Mouse (Mus musculus): ENCODE measurements around the gene Fkbp14.

Fkbp14 gene

DNA sequence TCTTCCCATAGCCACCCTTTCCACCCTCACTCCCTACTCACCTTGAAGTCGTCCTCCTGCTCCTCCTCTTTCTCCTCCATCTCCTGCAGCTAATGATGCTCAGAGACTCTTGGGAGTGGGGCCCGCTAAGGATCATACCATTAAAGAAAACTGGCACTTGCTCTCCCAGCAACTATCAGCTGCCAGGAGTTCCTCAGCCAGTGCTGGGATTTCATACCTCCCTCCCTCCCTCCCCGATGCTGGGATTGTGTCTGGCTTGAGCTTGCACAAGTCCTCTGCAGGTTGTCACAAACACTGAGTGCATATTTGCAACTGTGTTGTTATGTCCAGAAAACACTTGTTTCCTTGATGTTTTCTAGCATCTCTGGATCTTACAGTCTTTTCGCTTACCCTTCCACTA is at the start of gene Fkbp14:
Fkbp14 (minus strand) TSS at position 101 of the 400 bp plus-strand sequence.
- no peak for DNase-seq (ENCODE audit: low spot score in 2 of 2)

DNA sequence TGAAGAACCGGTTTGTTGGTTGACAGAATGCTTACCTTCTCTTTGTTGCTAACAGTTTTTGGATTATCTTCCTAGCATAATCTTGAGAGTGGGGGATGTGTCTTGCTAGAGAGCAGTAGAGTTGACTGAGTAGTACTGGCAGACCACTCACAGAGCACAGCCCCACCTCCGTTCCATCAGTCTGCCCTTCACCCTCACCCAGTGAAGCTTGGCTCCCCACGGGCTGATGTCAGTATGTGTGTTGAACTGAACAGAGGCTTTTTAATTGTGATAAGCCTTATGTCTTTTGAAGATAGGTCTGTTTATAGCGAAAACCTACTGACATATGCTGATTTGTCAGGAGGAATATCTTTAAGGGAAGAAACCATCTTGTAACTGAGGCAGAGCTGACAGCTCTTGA is 46.1 kb upstream of the Fkbp14 start:
- DNase-seq (ENCODE audit: low spot score in 2 of 2), result no peak

DNA sequence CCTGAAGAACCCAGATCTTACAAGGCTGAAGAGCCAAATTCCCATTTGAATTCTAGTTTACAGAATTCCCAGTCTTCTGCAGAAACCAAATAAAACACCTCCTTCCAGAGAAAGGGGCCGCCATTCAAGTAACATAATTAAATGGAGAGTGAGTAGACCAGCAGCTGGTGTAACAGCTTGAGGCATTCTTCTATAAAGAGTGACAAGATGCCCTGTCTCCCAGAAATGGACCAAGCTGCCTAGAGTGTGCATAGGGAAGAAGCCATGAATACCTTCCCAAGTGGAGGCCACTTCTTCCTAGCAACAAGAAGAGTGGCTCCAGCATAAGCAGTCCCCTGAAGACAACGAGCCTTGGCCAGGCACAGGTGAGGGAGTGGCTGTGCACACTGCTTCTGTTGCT is 44.8 kb upstream of the Fkbp14 start:
- DNase-seq (ENCODE audit: low spot score in 2 of 2), result no peak

DNA sequence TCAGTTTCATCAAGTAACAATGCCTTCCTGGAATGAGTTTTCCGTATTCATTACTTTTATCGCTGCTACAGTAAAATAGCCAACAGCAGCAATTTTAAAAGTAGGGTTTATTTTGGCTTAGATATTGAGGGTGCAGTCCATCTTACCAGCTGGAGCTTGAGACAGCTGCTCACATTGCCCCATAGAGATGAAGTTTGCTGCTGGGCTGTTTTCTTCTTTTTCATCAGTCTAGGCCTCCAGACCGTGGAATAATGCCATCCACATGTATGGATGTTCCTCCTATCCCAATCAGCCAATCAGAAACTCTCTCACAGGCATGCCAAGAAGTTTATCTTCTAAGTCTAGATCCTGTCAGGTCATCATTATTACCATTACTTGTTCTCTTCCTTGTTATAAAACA is 42.8 kb upstream of the Fkbp14 start:
- no peak for DNase-seq (ENCODE audit: low spot score in 2 of 2)

DNA sequence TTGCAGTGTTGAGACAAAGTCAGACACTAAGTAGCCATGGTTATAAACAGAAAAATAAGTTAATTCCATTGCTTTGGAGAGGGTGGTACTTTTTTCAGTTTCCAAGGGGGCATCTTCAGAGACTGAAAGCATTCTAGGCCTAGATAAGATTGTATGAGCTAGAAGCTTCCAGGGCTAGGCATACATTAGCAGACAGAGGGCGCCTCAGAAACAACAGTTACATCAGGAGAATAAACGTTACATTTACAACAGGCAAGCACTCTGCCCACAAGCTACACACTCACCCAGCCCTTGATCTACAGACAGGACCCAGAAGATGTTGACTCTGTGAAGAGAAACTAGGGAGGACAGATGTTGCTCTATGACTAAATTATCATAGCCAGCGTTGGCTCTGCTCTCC is 34.4 kb upstream of the Fkbp14 start:
- no peak for DNase-seq (ENCODE audit: low spot score in 2 of 2)

GRCm38 (mm10) chr6:54629734-54630133 is 32.6 kb upstream of the Fkbp14 start:
- DNase-seq (ENCODE audit: low spot score in 2 of 2), result no peak

- DNase-seq (ENCODE audit: low spot score in 2 of 2), result no peak
Observed at GRCm38 (mm10) chr6:54628381-54628780, 31.3 kb upstream of the Fkbp14 start.

DNA sequence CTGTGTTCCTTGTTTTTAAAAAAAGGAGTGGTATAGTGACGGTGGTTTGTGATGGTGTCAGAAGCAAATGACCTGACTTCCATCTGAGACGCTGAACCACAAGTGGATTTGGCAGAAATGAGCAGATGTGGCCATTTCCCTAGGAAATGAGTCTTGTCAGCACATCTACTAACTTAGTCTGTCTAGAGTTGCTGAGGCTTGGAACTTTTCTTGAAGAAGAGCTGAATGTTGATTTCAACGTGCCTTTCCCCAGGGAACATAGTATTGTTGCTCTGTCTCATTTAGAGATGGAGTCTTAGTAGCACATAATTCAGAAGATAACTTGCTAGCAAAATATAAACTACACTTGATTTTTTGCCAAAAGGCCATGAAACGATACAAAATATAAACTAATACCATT is 23.2 kb upstream of the Fkbp14 start:
- DNase-seq (ENCODE audit: low spot score in 2 of 2), result no peak

GRCm38 (mm10) chr6:54619530-54619929 is 22.4 kb upstream of the Fkbp14 start:
- DNase-seq (ENCODE audit: low spot score in 2 of 2), result no peak

DNA sequence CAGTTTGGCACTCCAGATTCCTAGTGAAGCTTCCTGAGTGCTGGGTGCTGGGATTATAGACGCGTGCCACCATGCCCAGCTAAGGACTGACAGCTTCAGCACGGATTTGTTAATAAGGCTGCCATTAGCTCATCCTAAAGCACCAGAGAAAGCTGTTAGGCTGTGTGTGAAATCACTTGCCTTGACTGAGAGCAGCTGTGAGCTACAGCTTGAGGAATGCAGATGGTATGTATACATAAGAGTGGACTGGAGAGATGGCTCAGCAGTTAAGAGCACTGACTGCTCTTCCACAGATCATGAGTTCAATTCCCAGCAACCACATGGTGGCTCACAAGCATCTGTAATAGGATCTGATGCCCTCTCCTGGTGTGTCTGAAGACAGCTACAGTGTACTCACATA is 20.3 kb upstream of the Fkbp14 start:
- DNase-seq (ENCODE audit: low spot score in 2 of 2), result no peak

GRCm38 (mm10) chr6:54606241-54606640 is 9.1 kb upstream of the Fkbp14 start:
- no peak for DNase-seq (ENCODE audit: low spot score in 2 of 2)

GRCm38 (mm10) chr6:54604001-54604715 is 7.0 kb upstream of the Fkbp14 start:
- no peak for DNase-seq (ENCODE audit: low spot score in 2 of 2)

GRCm38 (mm10) chr6:54602891-54603290 is 5.8 kb upstream of the Fkbp14 start:
- DNase-seq (ENCODE audit: low spot score in 2 of 2), result no peak

GRCm38 (mm10) chr6:54600681-54601347 is 3.7 kb upstream of the Fkbp14 start:
- no peak for DNase-seq (ENCODE audit: low spot score in 2 of 2)

DNA sequence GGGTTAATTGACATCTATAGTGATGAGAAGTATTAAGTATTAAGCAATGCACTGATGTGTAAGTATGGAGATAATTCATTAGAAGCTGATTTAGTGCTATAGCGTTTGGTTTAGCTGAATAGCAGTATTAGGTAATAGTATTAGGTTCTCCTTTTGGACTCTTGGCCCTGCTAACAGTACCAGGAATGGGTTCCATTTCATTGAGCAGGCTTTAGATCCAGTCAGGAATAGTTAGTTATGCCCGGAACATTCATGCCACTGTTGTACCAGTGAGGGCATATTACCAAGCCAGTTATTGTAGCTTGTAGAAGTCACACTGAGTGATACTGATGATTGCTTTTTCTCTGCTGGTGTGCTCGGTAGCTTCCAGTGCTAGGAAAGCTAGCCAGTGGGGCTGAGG is 603 bp upstream of the Fkbp14 start:
- DNase-seq (ENCODE audit: low spot score in 2 of 2), result no peak

GRCm38 (mm10) chr6:54595330-54595878 is 1.7 kb downstream of the Fkbp14 start:
- no peak for DNase-seq (ENCODE audit: low spot score in 2 of 2)

DNA sequence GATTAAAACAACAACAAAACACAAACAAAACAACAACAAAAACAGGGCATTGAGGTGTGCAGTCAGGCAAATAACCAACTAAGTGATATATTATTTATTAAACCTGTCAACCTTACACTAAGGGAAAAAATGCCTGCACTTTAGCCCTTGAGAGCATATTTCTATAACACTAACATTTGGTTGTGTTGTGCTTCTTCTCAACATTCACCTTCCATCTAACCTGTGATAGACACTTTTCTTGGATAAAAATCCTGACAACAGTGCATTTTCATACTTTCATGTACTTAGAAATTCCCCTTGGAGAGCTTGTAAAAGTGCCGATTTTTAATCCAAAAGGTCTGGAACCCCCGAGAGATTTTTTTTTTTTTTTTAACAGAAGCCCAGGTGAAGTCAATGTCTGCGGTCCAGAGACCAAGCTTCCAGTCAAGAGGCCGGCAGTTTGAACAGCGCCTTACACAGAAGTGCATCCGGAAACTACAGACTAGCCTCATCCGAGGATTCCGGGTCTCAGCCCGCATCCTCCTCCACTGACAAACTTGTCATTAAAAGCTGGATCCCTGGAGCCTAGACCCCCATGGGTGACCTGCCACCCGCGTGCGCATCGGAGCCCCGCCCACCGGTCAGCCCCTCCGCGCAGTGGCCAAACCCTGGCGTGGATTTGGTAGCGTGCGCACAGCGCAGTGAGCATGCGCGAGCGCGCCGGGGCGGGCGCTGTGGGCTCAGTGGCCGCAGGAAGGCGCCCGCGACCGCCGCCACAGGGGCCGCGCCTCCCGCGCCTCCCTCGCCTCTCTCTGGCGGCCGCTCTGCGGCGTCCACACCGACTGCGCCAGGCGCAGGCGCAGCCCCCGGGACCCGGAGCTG is 2.4 kb downstream of the Fkbp14 start, which contains the start of gene Plekha8:
Plekha8 (plus strand) TSS at position 643 of the 861 bp plus-strand sequence.
- DNase-seq (ENCODE audit: low spot score in 2 of 2), result peak; percentile 85 to 87

DNA sequence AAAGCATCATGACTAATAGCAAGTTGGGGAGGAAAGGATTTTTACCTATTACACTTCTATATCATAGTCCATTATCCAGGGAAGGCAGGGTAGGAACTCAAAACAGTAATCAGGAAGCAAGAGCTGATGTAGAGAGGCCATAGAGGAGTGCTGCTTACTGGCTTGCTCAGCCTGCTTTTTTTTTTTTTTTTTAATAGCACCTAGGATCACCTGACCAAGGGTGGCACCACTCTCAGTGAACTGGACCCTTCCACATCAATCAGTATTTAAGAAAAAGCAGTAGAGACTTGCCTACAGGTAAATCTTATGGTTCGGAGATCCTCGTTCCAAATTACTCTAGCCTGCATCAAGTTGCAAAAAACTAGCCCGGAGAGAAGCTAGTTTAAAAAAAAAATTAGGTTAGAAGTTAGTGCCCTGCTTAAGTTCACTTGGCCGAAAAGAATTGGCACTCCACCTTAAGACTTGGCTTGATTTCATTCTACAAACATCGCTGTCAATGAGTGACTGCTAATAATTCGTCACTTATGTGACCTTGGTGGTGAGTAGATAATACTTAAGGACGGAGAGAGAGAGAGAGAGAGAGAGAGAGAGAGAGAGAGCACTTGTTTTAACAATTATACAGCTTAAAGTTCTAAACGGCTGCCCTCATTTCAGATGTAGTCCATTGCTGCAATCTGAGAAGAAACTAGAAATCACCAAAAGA is 3.2 kb downstream of the Fkbp14 start:
- DNase-seq (ENCODE audit: low spot score in 2 of 2), result no peak

- peak; percentile 83 for DNase-seq (ENCODE audit: low spot score in 2 of 2)
Observed at GRCm38 (mm10) chr6:54592938-54593535, 4.1 kb downstream of the Fkbp14 start.

- no peak for DNase-seq (ENCODE audit: low spot score in 2 of 2)
Observed at GRCm38 (mm10) chr6:54591778-54592177, 5.3 kb downstream of the Fkbp14 start.

GRCm38 (mm10) chr6:54590691-54591090 is 6.4 kb downstream of the Fkbp14 start:
- DNase-seq (ENCODE audit: low spot score in 2 of 2), result no peak

Measured in spleen, postnatal 36 days (tissue).